Mouse (Mus musculus): Measurements from ENCODE around the gene Epb41l3. TPM values are rescaled to one million over a fixed set of nuclear protein-coding genes. Genes with fewer than 3 reads are reported as not detected.

Gene Epb41l3
- 64.6 and 67.3 TPM in 2 replicates for polyA plus RNA-seq (2015; fragmentation: Nextera tagmentation; extraction: Ambion mirVana)

DNA sequence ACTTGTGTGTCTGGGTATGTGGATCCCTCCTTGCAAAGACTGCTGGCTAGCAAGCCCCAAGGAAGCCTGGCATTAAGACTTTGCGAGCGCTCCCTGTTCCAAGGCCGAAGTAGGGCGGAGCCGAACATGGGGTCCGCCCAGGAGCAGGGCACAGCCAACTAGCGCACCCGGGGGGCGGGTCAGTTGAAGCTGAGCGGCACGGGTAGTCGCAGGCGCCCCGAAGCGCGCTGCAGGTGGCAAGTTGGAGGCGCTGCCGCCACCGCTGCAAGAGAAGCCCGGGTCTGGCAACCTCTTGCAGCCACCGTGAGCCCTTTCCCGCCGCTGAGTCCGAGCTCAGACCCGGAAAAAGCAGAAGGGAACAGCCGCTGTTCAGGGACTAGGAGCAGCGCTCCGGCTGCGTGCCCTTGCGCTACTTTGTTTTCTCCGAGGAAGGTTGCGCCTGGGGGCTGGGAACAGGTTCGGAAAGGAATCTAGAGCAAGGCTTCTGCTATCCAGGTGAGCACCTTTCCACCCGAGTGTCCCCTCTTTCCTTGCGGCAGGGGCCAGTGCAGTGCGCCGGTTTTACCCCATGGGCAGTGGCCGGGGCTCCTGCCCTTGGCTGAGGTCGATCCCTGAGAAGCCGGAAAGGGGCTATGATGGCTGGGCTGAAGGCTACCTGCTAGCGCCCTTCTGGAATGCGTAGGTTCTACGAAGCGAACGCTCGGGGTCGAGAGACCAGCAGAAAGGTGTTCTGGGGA, at the start of gene Epb41l3:
Gene Epb41l3, plus strand, starts transcription at position 183 of the 737 bp plus-strand sequence.
- peak; percentile 97 for ATAC-seq (replicated peaks)
- Histone ChIP-seq H3K9me3 (no peaks in the 10 kb centered on the region), H3K9ac (replicated peaks) (peak within 1 kb of the TSS; percentile 54), H3K36me3 (no peaks in the 10 kb centered on the region), H3K4me3 (peak within 1 kb of the TSS; percentile 71), H3K4me1 (peaks cover 24% of the 10 kb centered on the region), H3K27me3 (peaks cover 20% of the 10 kb centered on the region), H3K4me2 (replicated peaks) (peak within 1 kb of the TSS; percentile 100), H3K27ac (replicated peaks) (no peak within 1 kb of the TSS)
- under 1% methylated on average over 47 of the region's 47 CpGs for WGBS

DNA sequence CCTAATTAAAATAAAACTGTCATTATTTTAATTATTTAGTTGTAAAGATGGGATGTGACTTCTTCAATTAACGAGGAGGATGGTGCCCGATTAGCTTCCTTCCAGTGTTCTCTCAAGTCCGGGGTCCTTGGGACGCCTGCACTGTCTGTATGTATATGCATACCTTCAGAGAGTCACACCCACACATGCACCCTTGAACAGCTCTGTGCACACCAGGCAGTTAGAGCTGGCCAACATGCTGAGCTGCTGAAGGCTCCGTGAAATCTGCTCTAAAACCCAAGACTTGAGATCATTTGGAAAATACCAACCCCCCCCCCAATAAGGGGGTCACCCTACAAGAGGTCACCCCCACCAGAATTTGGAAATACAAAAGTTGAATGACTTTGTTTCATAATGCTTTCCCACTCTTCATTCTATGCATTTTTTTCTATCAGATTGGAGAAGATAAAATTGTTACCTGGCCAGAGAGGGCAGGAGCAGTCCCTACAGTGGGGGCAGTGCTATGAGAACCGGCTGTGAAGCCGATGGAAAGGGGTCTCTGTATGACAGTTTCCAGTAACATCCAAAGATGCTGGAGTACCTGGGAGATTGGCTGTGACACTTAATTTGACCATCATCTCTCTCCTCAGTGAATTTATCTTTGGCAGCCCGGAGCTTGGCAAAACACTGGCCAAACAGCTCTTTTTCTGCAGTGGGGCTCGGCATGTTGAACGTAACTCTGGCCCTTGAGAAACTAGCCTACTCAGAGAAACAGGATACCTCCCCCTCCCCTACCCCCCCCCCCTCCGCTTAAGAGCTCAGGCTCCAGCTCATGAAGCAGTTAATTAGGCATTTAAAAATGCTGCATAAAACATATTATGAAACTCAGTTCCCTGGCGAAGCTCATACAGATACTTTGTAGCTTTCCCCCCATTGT, 36.5 kb upstream of the Epb41l3 start:
- H3K4me1 ChIP-seq, result no peaks in the 10 kb centered on the region
- no peak overlapping the region for H3K9ac ChIP-seq (replicated peaks)
- no peak overlapping the region for H3K4me3 ChIP-seq
- no peaks in the 10 kb centered on the region for H3K9me3 ChIP-seq
- H3K27me3 ChIP-seq, result no peaks in the 10 kb centered on the region
- H3K4me2 ChIP-seq (replicated peaks), result no peak overlapping the region
- H3K27ac ChIP-seq (replicated peaks), result no peak overlapping the region
- ATAC-seq (replicated peaks), result no peak
- no peaks in the 10 kb centered on the region for H3K36me3 ChIP-seq
- 69% methylated on average over 12 of the region's 12 CpGs for WGBS

- Histone ChIP-seq H3K27ac (replicated peaks) (no peak overlapping the region), H3K9me3 (peaks cover 3% of the 10 kb centered on the region; the same call in 1 of the 2 replicates), H3K4me3 (no peak overlapping the region), H3K9ac (replicated peaks) (no peak overlapping the region), H3K4me1 (no peaks in the 10 kb centered on the region), H3K36me3 (no peaks in the 10 kb centered on the region), H3K27me3 (no peaks in the 10 kb centered on the region), H3K4me2 (replicated peaks) (no peak overlapping the region)
- no peak for ATAC-seq (replicated peaks)
- WGBS, result 50% methylated on average over 4 of the region's 4 CpGs
Observed at GRCm38 (mm10) chr17:69041516-69041915, 34.0 kb upstream of the Epb41l3 start.

GRCm38 (mm10) chr17:69048826-69049225, 26.7 kb upstream of the Epb41l3 start:
- Histone ChIP-seq H3K9me3 (peaks cover 3% of the 10 kb centered on the region; the same call in 1 of the 2 replicates), H3K27me3 (no peaks in the 10 kb centered on the region), H3K9ac (replicated peaks) (no peak overlapping the region), H3K4me3 (no peak overlapping the region), H3K4me1 (no peaks in the 10 kb centered on the region), H3K36me3 (no peaks in the 10 kb centered on the region), H3K27ac (replicated peaks) (no peak overlapping the region), H3K4me2 (replicated peaks) (no peak overlapping the region)
- 85% methylated on average over 3 of the region's 3 CpGs for WGBS
- no peak for ATAC-seq (replicated peaks)

GRCm38 (mm10) chr17:69054029-69054428, 21.5 kb upstream of the Epb41l3 start:
- Histone ChIP-seq H3K4me3 (no peak overlapping the region), H3K27me3 (no peaks in the 10 kb centered on the region), H3K4me2 (replicated peaks) (no peak overlapping the region), H3K9ac (replicated peaks) (no peak overlapping the region), H3K36me3 (no peaks in the 10 kb centered on the region), H3K4me1 (no peaks in the 10 kb centered on the region), H3K27ac (replicated peaks) (no peak overlapping the region), H3K9me3 (no peaks in the 10 kb centered on the region)
- WGBS, result 73% methylated on average over 4 of the region's 4 CpGs
- ATAC-seq (replicated peaks), result no peak

GRCm38 (mm10) chr17:69059760-69060159, 15.7 kb upstream of the Epb41l3 start:
- H3K4me3 ChIP-seq, result no peak overlapping the region
- no peaks in the 10 kb centered on the region for H3K36me3 ChIP-seq
- H3K9me3 ChIP-seq, result no peaks in the 10 kb centered on the region
- no peak overlapping the region for H3K4me2 ChIP-seq (replicated peaks)
- no peaks in the 10 kb centered on the region for H3K4me1 ChIP-seq
- no peak overlapping the region for H3K27ac ChIP-seq (replicated peaks)
- no peak for ATAC-seq (replicated peaks)
- WGBS, result 96% methylated on average over 7 of the region's 7 CpGs
- H3K9ac ChIP-seq (replicated peaks), result no peak overlapping the region
- H3K27me3 ChIP-seq, result no peaks in the 10 kb centered on the region

- Histone ChIP-seq H3K4me2 (replicated peaks) (no peak overlapping the region), H3K4me3 (no peak overlapping the region), H3K36me3 (no peaks in the 10 kb centered on the region), H3K27ac (replicated peaks) (no peak overlapping the region), H3K27me3 (no peaks in the 10 kb centered on the region), H3K9me3 (no peaks in the 10 kb centered on the region), H3K4me1 (no peaks in the 10 kb centered on the region), H3K9ac (replicated peaks) (no peak overlapping the region)
- WGBS, result 93% methylated on average over 7 of the region's 7 CpGs
- no peak for ATAC-seq (replicated peaks)
Observed at GRCm38 (mm10) chr17:69060388-69060787, 15.1 kb upstream of the Epb41l3 start.

DNA sequence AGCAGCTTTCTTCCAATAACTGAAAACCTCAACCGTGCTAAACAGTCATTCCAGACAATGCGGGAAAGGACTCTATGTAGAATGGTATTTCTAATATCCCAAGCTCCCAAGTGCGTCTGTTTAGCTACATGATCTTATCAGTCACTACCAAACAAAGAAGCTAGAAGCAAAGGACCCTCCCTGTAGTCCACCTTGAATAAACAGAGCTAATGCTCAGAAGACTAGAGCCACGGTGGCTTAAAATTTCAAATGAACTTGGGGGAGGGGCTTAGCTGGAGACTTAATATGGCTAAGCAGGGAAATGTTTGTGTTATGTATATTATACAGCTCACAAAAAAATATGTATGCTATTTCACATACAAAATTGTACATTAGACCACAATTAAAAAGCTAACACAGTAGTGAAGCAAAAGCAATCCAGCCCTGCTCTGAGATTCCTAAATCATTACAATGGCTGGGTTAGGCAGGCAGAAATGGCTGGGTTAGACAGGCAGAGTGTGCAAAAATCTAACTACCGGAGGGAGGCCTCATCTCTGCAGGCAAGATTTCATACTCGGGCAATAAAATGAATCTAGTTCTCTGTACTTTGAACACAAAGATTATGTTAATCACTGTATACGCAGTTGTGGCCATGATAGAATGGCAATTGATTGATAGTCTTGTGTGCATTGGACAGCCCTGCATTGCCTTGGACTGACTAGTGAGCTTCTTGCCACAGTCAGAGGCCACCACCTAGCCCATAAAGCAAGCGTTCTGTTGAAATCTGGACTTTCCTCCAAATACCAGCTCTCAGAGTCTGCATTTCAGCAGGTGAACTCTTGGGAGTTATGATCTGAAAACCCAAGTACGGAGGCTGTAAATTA, 13.4 kb upstream of the Epb41l3 start:
- no peaks in the 10 kb centered on the region for H3K4me1 ChIP-seq
- WGBS, result 77% methylated on average over 9 of the region's 9 CpGs
- H3K27ac ChIP-seq (replicated peaks), result no peak overlapping the region
- H3K27me3 ChIP-seq, result no peaks in the 10 kb centered on the region
- H3K9me3 ChIP-seq, result no peaks in the 10 kb centered on the region
- no peak for ATAC-seq (replicated peaks)
- H3K9ac ChIP-seq (replicated peaks), result no peak overlapping the region
- no peak overlapping the region for H3K4me2 ChIP-seq (replicated peaks)
- H3K4me3 ChIP-seq, result no peak overlapping the region
- H3K36me3 ChIP-seq, result no peaks in the 10 kb centered on the region

- Histone ChIP-seq H3K4me3 (no peak overlapping the region), H3K36me3 (no peaks in the 10 kb centered on the region), H3K4me2 (replicated peaks) (no peak overlapping the region), H3K4me1 (no peaks in the 10 kb centered on the region), H3K27ac (replicated peaks) (no peak overlapping the region), H3K9ac (replicated peaks) (no peak overlapping the region), H3K9me3 (no peaks in the 10 kb centered on the region), H3K27me3 (no peaks in the 10 kb centered on the region)
- no peak for ATAC-seq (replicated peaks)
- 83% methylated on average over 11 of the region's 11 CpGs for WGBS
Observed at GRCm38 (mm10) chr17:69067937-69068739, 7.3 kb upstream of the Epb41l3 start.

- H3K4me2 ChIP-seq (replicated peaks), result no peak overlapping the region
- H3K9ac ChIP-seq (replicated peaks), result no peak overlapping the region
- peaks cover 20% of the 10 kb centered on the region for H3K27me3 ChIP-seq
- ATAC-seq (replicated peaks), result no peak
- no peaks in the 10 kb centered on the region for H3K9me3 ChIP-seq
- no peak overlapping the region for H3K27ac ChIP-seq (replicated peaks)
- H3K36me3 ChIP-seq, result no peaks in the 10 kb centered on the region
- 85% methylated on average over 4 of the region's 4 CpGs for WGBS
- H3K4me3 ChIP-seq, result no peak overlapping the region
- peaks cover 24% of the 10 kb centered on the region for H3K4me1 ChIP-seq
Observed at GRCm38 (mm10) chr17:69074095-69074494, 1.4 kb upstream of the Epb41l3 start.

DNA sequence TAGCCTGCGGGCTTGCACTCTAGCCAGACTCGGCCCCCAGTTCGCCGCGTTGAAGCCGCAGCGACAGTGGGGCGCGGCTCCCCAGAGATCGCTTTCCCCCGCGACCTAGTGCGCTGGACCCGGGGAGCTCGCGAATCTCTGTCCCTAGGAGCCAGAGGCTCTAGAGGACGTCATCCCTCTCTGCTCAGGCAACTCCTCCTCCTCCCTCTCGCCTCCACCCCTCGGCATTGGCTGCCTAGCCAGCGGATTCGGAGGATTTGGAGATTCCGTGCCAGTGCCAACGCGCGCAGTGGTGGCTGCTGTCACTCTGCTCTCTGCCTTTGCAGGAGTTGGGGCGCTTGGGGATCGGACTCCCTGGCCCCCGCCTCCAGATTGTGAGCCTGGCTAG, 749 bp downstream of the Epb41l3 start:
- H3K4me3 ChIP-seq, result peak overlapping the region; percentile 71
- peaks cover 24% of the 10 kb centered on the region for H3K4me1 ChIP-seq
- H3K9ac ChIP-seq (replicated peaks), result peak overlapping the region; percentile 54
- WGBS, result 0% methylated on average over 28 of the region's 28 CpGs
- no peaks in the 10 kb centered on the region for H3K9me3 ChIP-seq
- H3K4me2 ChIP-seq (replicated peaks), result peak overlapping the region; percentile 100
- H3K36me3 ChIP-seq, result no peaks in the 10 kb centered on the region
- no peak overlapping the region for H3K27ac ChIP-seq (replicated peaks)
- peaks cover 20% of the 10 kb centered on the region for H3K27me3 ChIP-seq
- peak; percentile 84 for ATAC-seq (replicated peaks)

Measured in forebrain, embryonic 15.5 days (tissue).